Mouse (Mus musculus) stomach, embryonic 16.5 days (tissue): ENCODE data around the gene Klhl36. TPM values are rescaled to one million over a fixed set of nuclear protein-coding genes. Genes with fewer than 3 reads are reported as not detected.

Experiments
- ATAC-seq: fragments of 200-750 bp; cut with Nextera tagmentation; 2 replicates; pipeline ENCODE4 v1.8.0; 2017; ENCODE audit warnings: moderate number of reproducible peaks, moderate TSS enrichment; ENCODE audit not compliant: insufficient read depth, low FRiP score
- H3K27ac ChIP-seq: fragments of 300-500 bp; sonication (generic); 2 replicates; pipeline ENCODE4 v1.5.1; 2014; ENCODE audit warnings: low read length
- H3K27me3 ChIP-seq: fragments of 300-500 bp; sonication (generic); 2 replicates; pipeline ENCODE4 v1.6.1; 2014; ENCODE audit warnings: low read length, control low read depth, mixed read lengths; ENCODE audit not compliant: control insufficient read depth, insufficient read depth
- H3K36me3 ChIP-seq: fragments of 300-500 bp; sonication (generic); 2 replicates; pipeline ENCODE4 v1.6.1; 2014; ENCODE audit warnings: low read length; ENCODE audit not compliant: control insufficient read depth, insufficient read depth
- H3K4me1 ChIP-seq: fragments of 300-500 bp; sonication (generic); 2 replicates; pipeline ENCODE4 v1.6.1; 2014; ENCODE audit warnings: low read length, control low read depth, mixed read lengths; ENCODE audit not compliant: control insufficient read depth, insufficient read depth
- H3K4me2 ChIP-seq: fragments of 300-500 bp; sonication (generic); 2 replicates; pipeline ENCODE4 v1.6.1; 2014; ENCODE audit warnings: low read depth, low read length, mixed read lengths
- H3K4me3 ChIP-seq: fragments of 300-500 bp; sonication (generic); replicated peaks from 2 replicates; pipeline ENCODE4 v1.5.1; 2014; ENCODE audit warnings: mild to moderate bottlenecking, low read length
- H3K9ac ChIP-seq: fragments of 300-500 bp; sonication (generic); 2 replicates; pipeline ENCODE4 v1.6.1; 2014; ENCODE audit warnings: low read length
- H3K9me3 ChIP-seq: fragments of 300-500 bp; sonication (generic); replicated peaks from 2 replicates; pipeline ENCODE4 v1.6.1; 2016; ENCODE audit warnings: low read length, control low read depth; ENCODE audit not compliant: control insufficient read depth
- WGBS: fragments of 180-500 bp; shearing (Covaris S2); extraction: QIAGEN DNeasy Blood & Tissue Kit; methylation state at CpG from one replicate; pipeline ENCODE4 v1.1.7; 2014; 5-methylcytosine and 5-hydroxymethylcytosine counted together
- polyA plus RNA-seq: library from polyadenylated mRNA; unstranded; fragments of >200 nt; fragmentation: Nextera tagmentation; extraction: Ambion mirVana; gene quantifications from 2 replicates; pipeline ENCODE4 v1.2.1, GENCODE M21; 2015

Gene Klhl36
- polyA plus RNA-seq, 1 experiment from 2014 or later = 10.7 TPM

- 76% methylated on average over 8 of the region's 8 CpGs for WGBS
- H3K36me3 ChIP-seq = no peaks in the 10 kb centered on the region
- no peak overlapping the region for H3K9ac ChIP-seq
- no peaks in the 10 kb centered on the region for H3K27me3 ChIP-seq
- H3K4me1 ChIP-seq = 0 out of 2 replicates have a peak, but pooled peaks cover 4% of the 10 kb centered on the region
- no peak overlapping the region for H3K4me2 ChIP-seq
- no peak for ATAC-seq
- H3K27ac ChIP-seq = no peak overlapping the region
- no peak overlapping the region for H3K4me3 ChIP-seq
- H3K9me3 ChIP-seq = no peaks in the 10 kb centered on the region
These were observed 39.9 kb downstream of the Klhl36 start for GRCm38 (mm10) chr8:119901952-119902351.

DNA sequence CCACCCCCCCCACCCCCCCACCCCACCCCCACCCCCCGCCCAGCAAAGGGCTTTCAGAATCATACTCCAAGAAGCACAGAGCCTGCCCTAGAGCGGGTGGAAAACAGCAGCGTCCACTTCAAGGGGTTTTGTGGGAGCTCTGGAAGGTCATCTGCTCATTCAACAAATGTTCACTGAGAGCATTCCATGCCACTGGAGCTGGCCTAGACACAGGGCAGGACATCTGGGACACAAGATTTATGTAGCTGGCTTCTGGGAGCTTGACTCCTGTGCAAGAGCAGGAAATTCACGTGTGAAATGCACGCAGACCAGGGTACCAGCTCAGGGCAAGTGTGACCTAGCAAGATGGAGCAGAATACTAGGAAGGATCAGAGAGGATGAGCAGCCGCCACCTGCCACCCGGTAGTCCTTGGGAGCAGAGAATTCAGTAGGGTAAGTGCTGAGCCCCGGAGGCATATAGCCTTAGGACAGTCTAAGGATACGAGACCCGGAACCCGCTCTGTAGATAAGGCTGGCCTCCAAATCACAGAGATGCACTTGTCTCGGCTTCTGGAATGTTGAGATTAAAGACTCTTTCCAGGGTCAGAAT, 42.4 kb downstream of the Klhl36 start:
- no peak overlapping the region for H3K4me3 ChIP-seq
- no peak overlapping the region for H3K27ac ChIP-seq
- ATAC-seq = no peak
- no peak overlapping the region for H3K4me2 ChIP-seq
- no peaks in the 10 kb centered on the region for H3K9me3 ChIP-seq
- 46% methylated on average over 12 of the region's 12 CpGs for WGBS
- no peaks in the 10 kb centered on the region for H3K36me3 ChIP-seq
- no peaks in the 10 kb centered on the region for H3K27me3 ChIP-seq
- H3K9ac ChIP-seq = no peak overlapping the region
- no peaks in the 10 kb centered on the region for H3K4me1 ChIP-seq

GRCm38 (mm10) chr8:119909944-119910546, 48.0 kb downstream of the Klhl36 start, which contains the start of gene Usp10:
Gene Usp10, plus strand, starts transcription at chr8:119910360.
- peak within 1 kb of the TSS; percentile 93 for H3K4me2 ChIP-seq
- H3K4me3 ChIP-seq = peak within 1 kb of the TSS; percentile 79
- 23% methylated on average over 13 of the region's 13 CpGs for WGBS
- H3K27me3 ChIP-seq = no peaks in the 10 kb centered on the region
- no peak for ATAC-seq
- H3K27ac ChIP-seq = peak within 1 kb of the TSS; percentile 93
- H3K36me3 ChIP-seq = no peaks in the 10 kb centered on the region
- H3K9me3 ChIP-seq = no peaks in the 10 kb centered on the region
- peaks cover 39% of the 10 kb centered on the region for H3K4me1 ChIP-seq
- H3K9ac ChIP-seq = peak within 1 kb of the TSS; percentile 91

DNA sequence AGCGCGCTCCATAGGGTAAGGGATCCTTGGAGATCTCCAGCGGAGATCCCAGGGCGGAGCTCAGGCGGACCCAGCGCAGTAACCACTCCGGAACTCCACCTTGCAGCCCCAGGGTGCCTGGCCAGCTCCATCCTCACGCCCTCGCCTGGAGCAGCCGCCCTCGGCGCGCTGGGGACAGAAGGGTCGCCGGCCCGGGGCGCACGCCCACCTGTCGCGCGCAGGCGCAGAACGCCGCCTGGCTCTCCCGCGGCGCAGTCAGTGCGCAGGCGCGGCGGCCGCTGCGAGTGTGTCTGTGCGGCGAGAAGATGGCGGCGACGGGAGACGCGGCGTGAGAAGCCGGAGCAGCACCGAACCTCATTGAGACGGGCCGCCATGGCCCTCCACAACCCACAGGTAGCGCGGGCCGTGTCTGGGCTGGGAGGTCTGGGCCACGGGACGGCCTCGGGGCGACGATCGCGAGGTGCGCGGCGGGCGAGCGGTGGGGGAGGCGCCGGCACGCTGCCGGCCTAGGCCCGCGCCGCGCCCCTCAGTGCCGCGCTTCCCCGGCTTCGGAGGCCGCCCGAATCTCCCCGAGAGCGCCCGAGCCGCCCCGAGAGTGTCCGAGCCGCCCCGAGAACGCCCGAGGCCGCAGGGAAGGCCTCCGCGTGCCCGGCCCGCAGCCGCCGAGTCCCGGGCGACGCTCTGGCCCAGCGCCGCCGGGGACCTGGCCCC, 48.6 kb downstream of the Klhl36 start, which contains the start of gene Gm20388:
Gene Gm20388 (plus strand): TSS at position 295 of the 711 bp plus-strand sequence.
- Histone ChIP-seq H3K27ac (peak within 1 kb of the TSS; percentile 93), H3K9ac (peak within 1 kb of the TSS; percentile 91), H3K9me3 (no peaks in the 10 kb centered on the region), H3K36me3 (no peaks in the 10 kb centered on the region), H3K4me3 (peak within 1 kb of the TSS; percentile 79), H3K4me2 (peak within 1 kb of the TSS; percentile 93), H3K27me3 (no peaks in the 10 kb centered on the region), H3K4me1 (peaks cover 41% of the 10 kb centered on the region)
- WGBS = under 1% methylated on average over 97 of the region's 97 CpGs
- peak; percentile 95 for ATAC-seq

GRCm38 (mm10) chr8:119911258-119911962, 49.3 kb downstream of the Klhl36 start:
- H3K4me2 ChIP-seq = peak overlapping the region; percentile 93
- H3K9me3 ChIP-seq = no peaks in the 10 kb centered on the region
- no peaks in the 10 kb centered on the region for H3K27me3 ChIP-seq
- H3K9ac ChIP-seq = peak overlapping the region; percentile 91
- WGBS = under 1% methylated on average over 30 of the region's 30 CpGs
- H3K4me1 ChIP-seq = peaks cover 45% of the 10 kb centered on the region
- H3K36me3 ChIP-seq = no peaks in the 10 kb centered on the region
- peak; percentile 43; the same call in 1 of the 2 replicates for ATAC-seq
- H3K27ac ChIP-seq = peak overlapping the region; percentile 93
- H3K4me3 ChIP-seq = peak overlapping the region; percentile 79

GRCm38 (mm10) chr8:119912643-119913042, 50.6 kb downstream of the Klhl36 start:
- Histone ChIP-seq H3K9me3 (no peaks in the 10 kb centered on the region), H3K4me2 (peak overlapping the region; percentile 93), H3K4me1 (peaks cover 56% of the 10 kb centered on the region), H3K27ac (peak overlapping the region; percentile 17; the same call in 1 of the 2 replicates), H3K36me3 (no peaks in the 10 kb centered on the region), H3K4me3 (peak overlapping the region; percentile 79), H3K9ac (peak overlapping the region; percentile 91), H3K27me3 (no peaks in the 10 kb centered on the region)
- no peak for ATAC-seq
- WGBS = 41% methylated on average over 6 of the region's 6 CpGs

GRCm38 (mm10) chr8:119913181-119913580, 51.1 kb downstream of the Klhl36 start:
- Histone ChIP-seq H3K4me2 (peak overlapping the region; percentile 93; the same call in 1 of the 2 replicates), H3K4me3 (0 out of 2 replicates have a peak overlapping the region, but pooled peaks have one; percentile 2), H3K27me3 (no peaks in the 10 kb centered on the region), H3K9ac (0 out of 2 replicates have a peak overlapping the region, but pooled peaks have one; percentile 22), H3K4me1 (peaks cover 57% of the 10 kb centered on the region), H3K27ac (peak overlapping the region; percentile 17; the same call in 1 of the 2 replicates), H3K36me3 (no peaks in the 10 kb centered on the region), H3K9me3 (no peaks in the 10 kb centered on the region)
- 56% methylated on average over 3 of the region's 3 CpGs for WGBS
- ATAC-seq = no peak

DNA sequence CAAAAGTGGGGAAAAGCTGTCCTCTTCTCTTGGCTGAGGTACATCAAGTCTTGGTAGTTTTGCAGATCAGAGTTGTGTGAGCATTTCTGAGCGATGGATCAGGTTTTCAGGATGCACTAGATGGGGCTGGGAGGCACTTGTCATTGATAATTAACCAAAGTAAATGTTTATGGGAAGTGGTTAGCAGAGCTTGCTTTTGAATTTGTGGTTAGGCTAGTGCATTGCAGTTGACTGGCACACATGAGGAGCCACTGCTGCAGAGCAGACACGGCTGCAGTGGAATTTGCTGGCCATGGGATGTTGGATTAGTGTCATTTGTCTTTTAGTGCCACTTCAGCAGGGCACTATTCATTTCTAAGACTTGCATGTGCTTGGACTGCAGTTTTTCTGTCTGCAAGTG, 52.1 kb downstream of the Klhl36 start:
- Histone ChIP-seq H3K36me3 (no peaks in the 10 kb centered on the region), H3K27me3 (no peaks in the 10 kb centered on the region), H3K9me3 (no peaks in the 10 kb centered on the region), H3K4me2 (no peak overlapping the region; the same call in 1 of the 2 replicates), H3K27ac (no peak overlapping the region), H3K4me1 (peaks cover 57% of the 10 kb centered on the region), H3K4me3 (no peak overlapping the region), H3K9ac (no peak overlapping the region)
- WGBS = 35% methylated on average over 2 of the region's 2 CpGs
- no peak for ATAC-seq
